Mouse (Mus musculus): ENCODE results near the gene Fam114a2.
A peak's percentile ranks its signal among the peaks of the same experiment; 100 is the strongest.

Fam114a2 gene

DNA sequence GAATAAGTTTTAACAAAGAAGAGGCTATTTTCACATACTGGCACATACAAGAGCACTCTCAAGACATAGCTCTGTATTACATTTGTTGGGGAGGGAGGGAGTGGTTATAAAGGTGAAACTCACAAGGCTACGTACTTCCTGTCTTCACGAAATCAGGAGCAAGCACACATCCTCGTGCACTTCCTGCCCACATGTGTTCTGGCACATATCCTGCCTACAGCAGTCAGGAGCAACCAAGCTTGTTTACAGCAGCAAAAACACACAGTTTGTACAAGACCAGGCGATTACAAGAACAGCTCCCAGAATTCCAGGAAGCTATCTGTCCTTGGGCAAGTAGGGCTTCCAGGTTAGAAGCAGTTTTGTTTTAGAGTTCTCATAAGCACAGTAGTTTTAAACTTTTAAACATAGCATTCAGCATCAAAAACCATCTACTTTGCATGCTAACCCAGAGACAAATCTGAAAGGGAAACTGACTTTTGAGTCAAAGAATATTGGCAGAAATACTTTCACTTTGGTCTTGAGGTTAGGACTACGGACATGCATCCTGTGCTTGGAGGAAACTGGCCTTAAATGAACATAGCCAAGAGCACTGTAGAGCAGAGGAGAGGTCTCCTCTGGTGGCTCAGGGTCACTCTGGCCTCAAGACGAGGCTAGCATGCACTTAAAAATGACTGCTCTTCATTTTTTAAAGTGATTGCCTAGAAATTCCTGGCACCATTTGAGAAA is 73.0 kb downstream of the Fam114a2 start:
- DNase-seq (ENCODE audit: extremely low read depth, low read depth) = peak; percentile 33

DNA sequence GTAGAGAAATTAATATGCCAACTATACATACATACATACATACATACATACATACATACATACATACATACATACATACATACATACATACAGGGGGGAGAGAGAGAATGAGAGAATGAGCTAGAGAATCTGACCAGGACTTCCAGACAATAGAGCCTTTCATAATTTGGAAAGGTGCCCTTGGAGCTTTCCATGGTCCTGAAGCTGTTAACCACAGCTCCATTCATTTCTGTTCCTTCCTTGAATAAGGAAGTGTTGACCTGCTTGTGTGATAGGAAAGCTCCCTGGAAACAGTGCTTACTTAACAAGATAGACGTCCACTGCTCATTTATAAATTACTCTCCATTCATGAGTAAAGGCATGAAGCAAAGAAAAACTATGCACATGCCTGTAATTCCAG is 84.3 kb downstream of the Fam114a2 start:
- DNase-seq (ENCODE audit: extremely low read depth, low read depth) = peak; percentile 6

Measured in MEL-GATA-1-ER (cell line).